Mouse (Mus musculus): ENCODE measurements around the gene Gpx3. TPM values are rescaled to one million over a fixed set of nuclear protein-coding genes. Genes with fewer than 3 reads are reported as not detected.

The Gpx3 gene
- polyA plus RNA-seq, 1 experiment from 2014 or later: 114 TPM

DNA sequence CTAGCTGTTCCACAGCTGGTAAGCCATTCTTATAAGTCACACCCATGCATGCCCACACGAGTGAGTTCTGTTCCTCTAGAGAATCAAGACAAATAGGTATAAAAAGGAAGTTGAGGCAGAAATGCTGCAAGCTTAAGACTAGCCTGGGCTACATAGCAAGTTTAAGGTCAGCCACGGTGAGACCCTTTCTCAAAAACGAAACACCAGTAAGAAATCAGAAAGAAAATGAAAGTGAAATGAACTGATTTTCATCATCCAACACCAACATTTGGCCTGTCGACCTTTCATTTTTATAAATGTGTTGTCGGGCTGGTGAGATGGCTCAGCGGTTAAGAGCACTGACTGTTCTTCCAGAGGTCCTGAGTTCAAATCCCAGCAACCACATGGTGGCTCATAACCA lies 23.4 kb upstream of the Gpx3 start:
- Histone ChIP-seq H3K27me3 (ENCODE audit: control insufficient read depth, insufficient read depth, low read length) (no peaks in the 10 kb centered on the region), H3K4me1 (replicated peaks; ENCODE audit: control insufficient read depth, insufficient read depth, low read length) (no peaks in the 10 kb centered on the region), H3K9me3 (ENCODE audit: control insufficient read depth, low read length) (no peaks in the 10 kb centered on the region), H3K27ac (ENCODE audit: low read depth, low read length) (no peak overlapping the region), H3K9ac (ENCODE audit: low read depth, low read length) (no peak overlapping the region), H3K4me3 (ENCODE audit: low read depth, low read length) (no peak overlapping the region), H3K4me2 (replicated peaks; ENCODE audit: low read depth, low read length) (no peak overlapping the region), H3K36me3 (ENCODE audit: control insufficient read depth, insufficient read depth, low read length) (peaks cover 2% of the 10 kb centered on the region; the same call in 1 of the 2 replicates)
- no peak for DNase-seq (ENCODE audit: low spot score)
- 87% methylated on average over 6 of the region's 6 CpGs for WGBS
- no peak for ATAC-seq (ENCODE audit: low FRiP score)

DNA sequence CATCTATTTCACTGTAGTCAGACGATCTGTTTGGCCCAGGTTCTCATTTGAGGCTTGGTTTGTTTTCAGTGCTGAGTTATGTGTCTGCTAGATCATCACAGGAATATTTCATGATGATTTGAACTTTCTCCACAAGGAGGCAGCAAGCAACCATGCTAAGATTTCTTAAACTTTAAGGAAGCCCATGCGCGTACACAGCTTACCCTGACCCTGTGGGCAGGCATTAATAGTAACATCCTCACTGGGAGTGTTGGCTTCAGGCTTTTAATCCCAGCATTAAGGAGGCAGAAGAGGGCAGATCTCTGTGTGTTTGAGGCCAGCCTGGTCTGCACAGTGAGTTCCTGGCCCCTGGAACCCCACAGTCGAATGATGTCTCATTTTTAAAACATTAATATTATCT lies 22.8 kb upstream of the Gpx3 start:
- no peak overlapping the region for H3K4me3 ChIP-seq (ENCODE audit: low read depth, low read length)
- H3K9me3 ChIP-seq (ENCODE audit: control insufficient read depth, low read length): no peaks in the 10 kb centered on the region
- WGBS: 44% methylated on average over 4 of the region's 4 CpGs
- no peaks in the 10 kb centered on the region for H3K36me3 ChIP-seq (ENCODE audit: control insufficient read depth, insufficient read depth, low read length)
- H3K9ac ChIP-seq (ENCODE audit: low read depth, low read length): no peak overlapping the region
- no peak for ATAC-seq (ENCODE audit: low FRiP score)
- H3K27me3 ChIP-seq (ENCODE audit: control insufficient read depth, insufficient read depth, low read length): no peaks in the 10 kb centered on the region
- no peaks in the 10 kb centered on the region for H3K4me1 ChIP-seq (replicated peaks; ENCODE audit: control insufficient read depth, insufficient read depth, low read length)
- DNase-seq (ENCODE audit: low spot score): peak; percentile 72
- H3K27ac ChIP-seq (ENCODE audit: low read depth, low read length): no peak overlapping the region
- no peak overlapping the region for H3K4me2 ChIP-seq (replicated peaks; ENCODE audit: low read depth, low read length)

DNA sequence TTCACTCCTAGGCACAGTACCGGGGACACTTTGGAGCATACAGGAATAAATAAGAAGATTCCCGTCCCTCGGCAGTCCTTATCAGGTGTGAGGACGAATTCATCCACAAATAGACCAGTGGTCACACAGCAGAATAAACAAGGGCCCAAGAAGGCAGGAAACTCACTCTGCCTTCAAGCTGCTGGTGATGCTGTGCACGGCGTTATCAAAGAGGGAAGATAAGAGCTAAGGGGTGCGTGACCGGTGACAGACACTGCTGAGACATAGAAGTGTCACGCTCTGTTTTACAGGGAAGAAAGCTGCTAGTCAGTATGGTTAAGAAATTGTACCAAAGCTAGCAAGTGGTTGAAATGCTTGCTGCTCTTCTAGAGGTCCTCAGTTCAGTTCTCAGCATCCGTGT lies 22.3 kb upstream of the Gpx3 start:
- DNase-seq (ENCODE audit: low spot score): no peak
- Histone ChIP-seq H3K4me2 (replicated peaks; ENCODE audit: low read depth, low read length) (no peak overlapping the region), H3K36me3 (ENCODE audit: control insufficient read depth, insufficient read depth, low read length) (no peaks in the 10 kb centered on the region), H3K27ac (ENCODE audit: low read depth, low read length) (no peak overlapping the region), H3K9ac (ENCODE audit: low read depth, low read length) (no peak overlapping the region), H3K9me3 (ENCODE audit: control insufficient read depth, low read length) (no peaks in the 10 kb centered on the region), H3K4me3 (ENCODE audit: low read depth, low read length) (no peak overlapping the region), H3K27me3 (ENCODE audit: control insufficient read depth, insufficient read depth, low read length) (no peaks in the 10 kb centered on the region), H3K4me1 (replicated peaks; ENCODE audit: control insufficient read depth, insufficient read depth, low read length) (no peaks in the 10 kb centered on the region)
- ATAC-seq (ENCODE audit: low FRiP score): no peak
- WGBS: 78% methylated on average over 10 of the region's 10 CpGs

DNA sequence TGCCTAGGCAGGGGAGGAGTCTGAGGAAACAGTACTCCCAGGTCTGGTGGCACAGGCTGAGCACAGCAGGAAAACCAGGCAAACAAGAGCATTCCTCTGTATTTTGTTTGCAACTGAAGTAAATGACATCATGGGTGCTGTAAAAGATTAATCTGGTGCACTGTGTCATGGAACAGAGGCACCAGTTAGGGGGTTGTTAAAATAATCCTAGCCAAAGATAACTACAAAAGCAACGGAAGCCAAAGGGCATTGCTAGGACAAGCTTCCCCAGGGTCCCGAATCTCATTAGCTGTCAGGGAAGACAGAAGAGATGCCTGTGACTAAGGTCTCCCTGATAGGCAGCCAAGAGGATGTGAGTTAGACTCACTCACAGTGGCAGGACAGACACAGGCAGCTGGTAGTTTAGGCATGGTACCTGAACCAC lies 21.2 kb upstream of the Gpx3 start:
- ATAC-seq (ENCODE audit: low FRiP score): no peak
- H3K9me3 ChIP-seq (ENCODE audit: control insufficient read depth, low read length): no peaks in the 10 kb centered on the region
- H3K4me2 ChIP-seq (replicated peaks; ENCODE audit: low read depth, low read length): no peak overlapping the region
- H3K4me3 ChIP-seq (ENCODE audit: low read depth, low read length): no peak overlapping the region
- H3K27ac ChIP-seq (ENCODE audit: low read depth, low read length): no peak overlapping the region
- 2% methylated on average over 2 of the region's 2 CpGs for WGBS
- no peak overlapping the region for H3K9ac ChIP-seq (ENCODE audit: low read depth, low read length)
- no peaks in the 10 kb centered on the region for H3K36me3 ChIP-seq (ENCODE audit: control insufficient read depth, insufficient read depth, low read length)
- DNase-seq (ENCODE audit: low spot score): no peak
- no peaks in the 10 kb centered on the region for H3K4me1 ChIP-seq (replicated peaks; ENCODE audit: control insufficient read depth, insufficient read depth, low read length)
- H3K27me3 ChIP-seq (ENCODE audit: control insufficient read depth, insufficient read depth, low read length): no peaks in the 10 kb centered on the region

DNA sequence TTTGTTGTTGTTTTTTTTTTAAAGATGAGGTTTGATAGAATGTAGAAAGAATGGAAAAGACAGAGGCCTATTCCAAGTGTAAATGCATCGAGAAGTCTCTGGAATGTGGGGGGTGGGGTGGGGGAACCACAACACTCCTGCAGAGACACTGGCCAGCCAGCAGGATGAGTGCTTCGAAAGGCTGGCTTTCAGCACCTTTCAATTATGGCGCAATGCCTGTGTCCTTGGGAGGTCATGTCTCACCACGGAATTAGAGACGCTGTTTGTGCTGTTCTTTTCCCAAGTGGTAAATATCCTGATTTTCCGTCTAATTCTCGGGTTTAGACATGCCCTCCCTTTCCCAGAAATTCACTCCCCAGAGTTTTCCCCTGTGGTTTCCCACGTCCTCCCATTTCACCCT lies 19.6 kb upstream of the Gpx3 start:
- ATAC-seq (ENCODE audit: low FRiP score) (no peak), DNase-seq (ENCODE audit: low spot score) (no peak)
- Histone ChIP-seq H3K9me3 (ENCODE audit: control insufficient read depth, low read length) (no peaks in the 10 kb centered on the region), H3K27ac (ENCODE audit: low read depth, low read length) (no peak overlapping the region), H3K4me1 (replicated peaks; ENCODE audit: control insufficient read depth, insufficient read depth, low read length) (no peaks in the 10 kb centered on the region), H3K4me3 (ENCODE audit: low read depth, low read length) (no peak overlapping the region), H3K4me2 (replicated peaks; ENCODE audit: low read depth, low read length) (no peak overlapping the region), H3K9ac (ENCODE audit: low read depth, low read length) (no peak overlapping the region), H3K36me3 (ENCODE audit: control insufficient read depth, insufficient read depth, low read length) (no peaks in the 10 kb centered on the region), H3K27me3 (ENCODE audit: control insufficient read depth, insufficient read depth, low read length) (no peaks in the 10 kb centered on the region)
- 32% methylated on average over 8 of the region's 8 CpGs for WGBS

DNA sequence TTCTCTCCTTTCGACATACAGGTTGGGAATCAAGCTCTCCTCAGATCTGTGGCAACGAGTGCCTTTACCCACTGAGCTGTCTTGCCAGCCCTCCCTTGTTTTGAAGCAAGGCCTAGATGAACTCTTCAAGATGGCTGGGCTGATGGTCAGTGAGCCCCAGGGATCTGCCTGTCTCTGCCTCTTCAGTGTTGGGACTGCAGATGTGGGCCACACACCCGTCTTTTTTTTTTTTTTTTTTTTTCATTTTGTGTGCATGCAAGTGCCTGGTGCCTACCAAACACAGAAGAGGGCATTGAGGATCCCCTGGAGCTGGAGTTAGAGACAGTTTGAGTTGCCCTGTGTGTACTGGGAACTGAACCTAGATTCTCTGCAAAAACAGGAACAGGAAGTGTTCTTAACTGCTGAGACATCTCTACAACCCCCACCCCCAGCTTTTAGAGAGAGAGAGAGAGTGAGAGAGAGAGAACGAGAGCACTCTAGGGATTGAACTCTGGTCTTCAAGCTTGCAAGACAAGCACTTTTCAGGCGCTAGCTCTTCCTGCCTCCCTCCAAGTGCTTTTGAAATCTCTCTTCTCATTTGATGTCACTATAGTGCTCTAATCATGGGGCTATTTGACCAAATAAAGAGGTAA lies 17.9 kb upstream of the Gpx3 start:
- Histone ChIP-seq H3K27ac (ENCODE audit: low read depth, low read length) (no peak overlapping the region), H3K4me3 (ENCODE audit: low read depth, low read length) (no peak overlapping the region), H3K4me1 (replicated peaks; ENCODE audit: control insufficient read depth, insufficient read depth, low read length) (no peaks in the 10 kb centered on the region), H3K27me3 (ENCODE audit: control insufficient read depth, insufficient read depth, low read length) (no peaks in the 10 kb centered on the region), H3K36me3 (ENCODE audit: control insufficient read depth, insufficient read depth, low read length) (no peaks in the 10 kb centered on the region), H3K4me2 (replicated peaks; ENCODE audit: low read depth, low read length) (no peak overlapping the region), H3K9me3 (ENCODE audit: control insufficient read depth, low read length) (no peaks in the 10 kb centered on the region), H3K9ac (ENCODE audit: low read depth, low read length) (no peak overlapping the region)
- 81% methylated on average over 4 of the region's 5 CpGs for WGBS
- no peak for ATAC-seq (ENCODE audit: low FRiP score)
- DNase-seq (ENCODE audit: low spot score): no peak

DNA sequence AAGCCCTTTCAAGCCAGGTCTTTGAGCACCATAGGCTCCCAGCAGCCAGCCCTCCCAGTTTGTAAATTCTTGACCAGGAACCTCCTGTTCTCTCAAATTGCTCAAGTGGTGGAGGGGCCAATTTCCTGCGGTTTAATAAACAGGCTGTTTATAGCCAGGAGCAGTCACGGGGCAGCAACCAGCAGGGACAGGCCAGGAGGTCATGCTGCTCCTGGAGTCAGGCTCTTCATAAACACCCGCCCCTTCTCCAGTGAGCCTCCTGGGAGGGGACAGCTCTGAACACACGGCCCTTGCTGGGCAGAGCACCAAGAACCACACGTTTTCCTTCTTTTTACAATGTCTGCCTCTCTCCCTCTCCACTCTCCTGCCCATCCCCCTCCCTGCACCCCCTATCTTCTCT lies 17.3 kb upstream of the Gpx3 start:
- Histone ChIP-seq H3K9me3 (ENCODE audit: control insufficient read depth, low read length) (no peaks in the 10 kb centered on the region), H3K27me3 (ENCODE audit: control insufficient read depth, insufficient read depth, low read length) (no peaks in the 10 kb centered on the region), H3K4me2 (replicated peaks; ENCODE audit: low read depth, low read length) (no peak overlapping the region), H3K4me3 (ENCODE audit: low read depth, low read length) (no peak overlapping the region), H3K4me1 (replicated peaks; ENCODE audit: control insufficient read depth, insufficient read depth, low read length) (no peaks in the 10 kb centered on the region), H3K36me3 (ENCODE audit: control insufficient read depth, insufficient read depth, low read length) (no peaks in the 10 kb centered on the region), H3K9ac (ENCODE audit: low read depth, low read length) (no peak overlapping the region), H3K27ac (ENCODE audit: low read depth, low read length) (no peak overlapping the region)
- no peak for DNase-seq (ENCODE audit: low spot score)
- 24% methylated on average over 5 of the region's 5 CpGs for WGBS
- ATAC-seq (ENCODE audit: low FRiP score): no peak

DNA sequence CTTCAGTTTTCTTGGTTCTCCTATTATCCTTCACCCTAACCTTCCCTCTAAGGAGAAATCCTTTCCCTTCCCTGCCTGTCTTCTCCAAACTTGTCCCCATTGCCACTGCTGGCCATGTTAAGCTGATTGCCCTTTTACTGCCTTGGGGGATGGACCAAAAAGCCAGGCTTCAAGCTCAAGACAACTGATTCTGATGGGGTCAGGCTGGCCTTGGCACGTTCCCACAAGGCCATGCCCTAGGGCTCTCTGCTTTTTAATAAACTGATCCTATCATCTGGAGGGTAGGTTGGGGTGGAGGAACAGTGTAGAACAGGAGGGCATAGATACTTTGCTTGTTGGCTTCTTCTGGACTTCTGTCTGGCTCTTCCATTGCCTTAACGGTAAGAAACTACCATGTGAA lies 16.8 kb upstream of the Gpx3 start:
- H3K4me2 ChIP-seq (replicated peaks; ENCODE audit: low read depth, low read length): no peak overlapping the region
- DNase-seq (ENCODE audit: low spot score) (no peak), ATAC-seq (ENCODE audit: low FRiP score) (no peak)
- no peak overlapping the region for H3K27ac ChIP-seq (ENCODE audit: low read depth, low read length)
- no peaks in the 10 kb centered on the region for H3K4me1 ChIP-seq (replicated peaks; ENCODE audit: control insufficient read depth, insufficient read depth, low read length)
- no peaks in the 10 kb centered on the region for H3K36me3 ChIP-seq (ENCODE audit: control insufficient read depth, insufficient read depth, low read length)
- 89% methylated on average over 2 of the region's 2 CpGs for WGBS
- H3K4me3 ChIP-seq (ENCODE audit: low read depth, low read length): no peak overlapping the region
- H3K9ac ChIP-seq (ENCODE audit: low read depth, low read length): no peak overlapping the region
- H3K9me3 ChIP-seq (ENCODE audit: control insufficient read depth, low read length): no peaks in the 10 kb centered on the region
- H3K27me3 ChIP-seq (ENCODE audit: control insufficient read depth, insufficient read depth, low read length): no peaks in the 10 kb centered on the region

DNA sequence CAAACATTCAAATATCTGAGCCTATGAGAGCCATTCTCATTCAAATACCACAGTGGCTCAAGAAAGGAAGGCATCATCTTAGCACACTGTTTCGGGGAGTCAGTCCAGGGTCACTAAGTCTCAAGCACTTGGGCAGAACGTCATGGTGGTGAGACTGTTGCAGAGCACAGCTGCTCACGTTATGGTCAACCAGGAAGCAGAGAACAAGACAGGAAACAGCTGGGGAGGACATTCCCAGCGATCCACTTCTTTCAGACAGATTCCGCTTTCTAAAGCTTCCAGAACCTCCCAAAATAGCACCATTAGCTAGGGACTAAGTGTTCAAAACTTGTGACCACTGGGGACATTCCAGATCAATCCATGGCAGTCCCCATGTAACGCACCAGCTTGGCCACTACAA lies 14.3 kb upstream of the Gpx3 start:
- WGBS: 88% methylated on average over 6 of the region's 6 CpGs
- no peaks in the 10 kb centered on the region for H3K9me3 ChIP-seq (ENCODE audit: control insufficient read depth, low read length)

More for the DNA sequence above, 14.3 kb upstream of the Gpx3 start:
- no peak overlapping the region for H3K9ac ChIP-seq (ENCODE audit: low read depth, low read length)
- H3K4me2 ChIP-seq (replicated peaks; ENCODE audit: low read depth, low read length): no peak overlapping the region
- no peak overlapping the region for H3K4me3 ChIP-seq (ENCODE audit: low read depth, low read length)
- no peaks in the 10 kb centered on the region for H3K4me1 ChIP-seq (replicated peaks; ENCODE audit: control insufficient read depth, insufficient read depth, low read length)
- no peaks in the 10 kb centered on the region for H3K36me3 ChIP-seq (ENCODE audit: control insufficient read depth, insufficient read depth, low read length)
- no peak for ATAC-seq (ENCODE audit: low FRiP score)
- DNase-seq (ENCODE audit: low spot score): no peak
- no peak overlapping the region for H3K27ac ChIP-seq (ENCODE audit: low read depth, low read length)
- H3K27me3 ChIP-seq (ENCODE audit: control insufficient read depth, insufficient read depth, low read length): no peaks in the 10 kb centered on the region
